Mouse (Mus musculus) bone marrow macrophage, adult 2 months (primary cell): ENCODE measurements around the gene Rhoc.

Source experiments
- CTCF ChIP-seq: IDR thresholded peaks from 2 replicates; pipeline ENCODE4 v1.5.1; 2012; ENCODE audit warnings: low read depth, mild to moderate bottlenecking, low read length, moderate library complexity
- POLR2A ChIP-seq: IDR thresholded peaks from 2 replicates; pipeline ENCODE4 v1.6.1; 2012; ENCODE audit warnings: mild to moderate bottlenecking, low read depth, low read length, borderline replicate concordance

GRCm38 (mm10) chr3:104758869-104759268 lies 29.3 kb upstream of the Rhoc start:
- TF ChIP-seq POLR2A (no peak), CTCF (no peak)
